Mouse (Mus musculus) lung, postnatal 14 days (tissue): ENCODE results near the gene Bdh1.
"Not testable (repeated sequence)": the region's sequence is repeated elsewhere in the genome, so short reads cannot be mapped to it uniquely, and the experiment has no call there.

Experiments
- DNase-seq: peaks from one replicate; pipeline ENCODE4 v3.0.0; 2021

Gene Bdh1

DNA sequence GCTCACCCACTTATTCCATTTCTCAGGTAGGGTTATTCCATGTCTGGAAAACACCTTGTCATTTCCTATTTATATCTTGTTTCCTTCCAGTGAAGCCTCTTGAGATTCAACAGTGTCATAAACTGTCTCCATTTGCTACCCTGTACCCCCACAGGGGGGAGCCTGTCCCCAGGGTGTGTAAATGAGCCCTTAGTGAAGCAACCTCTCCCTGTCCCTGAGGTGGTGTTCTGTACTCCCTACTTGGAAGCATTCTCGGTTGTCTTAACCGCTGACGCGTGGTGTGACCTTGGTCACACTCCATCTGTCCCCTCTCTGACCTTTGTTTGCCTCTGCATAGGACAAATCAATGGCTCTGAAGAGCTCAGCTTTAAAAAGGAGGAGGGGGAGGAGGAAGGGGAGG, 43.5 kb downstream of the Bdh1 start:
- DNase-seq, result peak; percentile 42

DNA sequence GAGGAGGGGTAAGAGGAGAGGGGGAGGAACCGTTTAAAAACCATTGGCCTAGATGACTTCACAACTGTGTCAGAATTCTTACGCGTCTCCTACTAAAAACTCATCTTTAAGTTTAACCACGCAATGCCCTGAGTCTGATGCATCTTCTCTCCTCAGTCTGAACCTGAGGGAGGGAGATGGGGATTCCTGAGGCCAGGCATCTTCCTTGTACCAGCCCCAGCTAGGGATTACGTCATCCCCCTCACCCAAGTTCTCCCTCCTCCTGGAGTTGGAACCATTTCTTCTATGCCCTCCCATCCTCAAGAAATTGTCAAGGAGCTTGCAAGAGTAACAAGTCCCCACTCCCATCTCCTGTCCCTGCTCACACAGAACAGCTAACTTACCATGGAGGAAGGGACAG, 44.0 kb downstream of the Bdh1 start:
- DNase-seq, result no peak

GRCm38 (mm10) chr16:31470819-31471218, 48.7 kb downstream of the Bdh1 start:
- DNase-seq, result not testable (repeated sequence)

DNA sequence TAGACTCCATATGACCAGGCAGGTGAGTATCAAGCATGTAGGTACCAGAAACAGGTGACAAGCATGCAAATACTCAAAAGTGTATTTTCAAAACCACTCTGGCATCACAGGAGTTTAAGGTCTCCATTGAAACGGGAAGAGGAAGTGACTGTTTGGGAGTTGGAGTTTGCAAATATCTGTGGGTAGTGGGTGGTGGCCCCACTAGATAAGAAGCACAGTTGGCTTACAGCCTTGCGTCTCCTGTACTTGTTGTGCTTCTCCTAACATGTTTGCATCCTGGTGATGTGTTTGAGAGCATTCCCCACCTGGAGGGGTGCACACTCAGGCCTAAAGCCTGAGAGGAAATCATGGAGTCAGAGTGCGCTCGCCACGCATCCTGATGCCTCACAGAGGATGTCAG, 49.9 kb downstream of the Bdh1 start:
- DNase-seq, result no peak

GRCm38 (mm10) chr16:31473226-31473625, 51.1 kb downstream of the Bdh1 start:
- DNase-seq, result no peak

DNA sequence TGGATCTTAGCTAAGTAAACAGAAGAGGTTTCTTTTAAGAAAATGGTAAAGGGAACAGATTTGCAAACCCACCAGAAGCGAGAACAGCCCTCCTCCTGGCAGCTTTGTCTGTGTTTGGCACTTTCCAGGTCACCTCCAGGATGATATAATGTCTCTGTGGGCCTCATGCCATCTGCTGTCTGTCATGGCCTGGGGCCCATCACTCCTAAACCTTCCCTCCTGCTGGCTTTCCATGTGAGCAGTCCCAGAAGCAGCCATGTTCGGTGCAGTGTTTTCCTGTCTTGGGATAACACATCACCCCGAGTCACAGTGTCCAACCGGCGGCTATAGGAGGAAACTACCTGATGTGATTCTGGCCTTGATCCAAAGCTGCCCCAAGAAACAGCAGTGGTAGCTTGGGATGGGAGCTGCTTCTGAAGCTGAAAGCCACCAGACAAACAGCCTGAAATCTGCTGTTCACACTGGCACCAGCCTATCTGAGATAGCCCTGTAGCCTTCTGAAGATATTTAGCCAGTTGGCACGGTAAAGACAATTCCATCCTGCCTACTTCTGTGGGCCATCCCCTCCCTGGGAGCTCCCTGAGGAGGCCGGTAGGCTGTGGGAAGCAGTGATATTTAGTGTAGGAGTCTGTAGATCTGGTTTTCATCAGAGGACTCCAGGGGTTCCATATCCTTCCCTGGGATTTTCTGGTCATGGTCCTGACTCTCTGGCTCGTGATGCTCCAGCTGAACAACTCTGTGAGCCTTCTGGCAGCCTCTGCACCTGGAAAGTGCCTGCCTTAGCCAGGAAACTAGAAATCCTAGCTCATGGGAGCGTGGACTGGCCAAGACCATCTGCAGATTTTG, 53.3 kb downstream of the Bdh1 start:
- DNase-seq, result no peak

DNA sequence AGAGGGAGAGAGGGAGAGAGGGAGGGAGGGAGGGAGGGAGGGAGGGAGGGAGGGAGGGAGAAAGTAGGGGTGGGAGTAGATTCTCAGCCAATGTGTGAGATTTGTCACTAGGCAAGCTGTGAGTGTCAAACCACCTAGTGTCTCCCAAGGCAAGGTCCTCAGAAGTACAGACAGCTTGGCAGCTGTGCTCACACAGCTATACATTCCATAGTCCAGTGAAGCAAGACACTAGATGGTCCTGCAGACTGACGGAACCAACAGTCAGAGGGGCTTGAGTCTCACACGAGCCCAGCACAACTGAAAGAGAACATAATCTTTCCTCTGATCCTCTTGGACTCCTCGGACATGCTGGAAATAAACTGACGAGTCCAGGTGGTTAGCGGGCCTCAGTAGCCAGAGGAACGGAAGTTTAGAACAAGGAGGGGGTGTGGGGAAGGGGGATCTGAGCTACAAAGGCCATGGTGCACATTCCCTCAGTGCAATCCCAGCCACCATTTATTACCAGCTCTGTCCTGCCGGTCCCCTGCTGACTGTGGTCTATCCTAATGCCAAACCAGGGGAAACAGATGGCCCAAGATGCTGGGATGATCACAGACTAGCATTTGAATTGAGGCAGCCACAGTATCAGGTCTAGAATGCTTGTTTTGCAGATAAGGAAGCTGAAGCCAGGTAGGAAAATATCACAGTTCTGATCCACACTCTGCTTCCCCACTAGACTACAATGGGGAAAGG, 55.0 kb downstream of the Bdh1 start:
- DNase-seq, result no peak

DNA sequence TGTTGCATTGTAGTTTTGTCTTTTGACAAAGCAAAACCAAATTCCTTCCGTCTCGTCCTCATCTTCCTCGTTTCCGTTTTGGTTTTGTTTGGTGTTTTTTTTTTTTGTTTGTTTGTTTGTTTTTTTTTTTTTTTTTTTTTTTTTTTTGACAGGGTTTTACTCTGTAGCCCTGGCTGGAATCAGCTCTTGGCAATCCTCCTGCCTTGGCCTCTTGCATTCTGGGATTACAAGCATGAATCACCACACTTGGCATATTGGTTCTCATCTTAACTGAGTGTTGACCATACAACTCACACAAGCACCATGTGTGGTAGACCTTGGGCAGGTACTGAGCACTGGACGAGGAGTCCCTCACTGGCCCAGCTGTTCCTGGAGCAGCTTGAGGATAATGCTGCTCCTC, 63.3 kb downstream of the Bdh1 start:
- DNase-seq, result no peak

DNA sequence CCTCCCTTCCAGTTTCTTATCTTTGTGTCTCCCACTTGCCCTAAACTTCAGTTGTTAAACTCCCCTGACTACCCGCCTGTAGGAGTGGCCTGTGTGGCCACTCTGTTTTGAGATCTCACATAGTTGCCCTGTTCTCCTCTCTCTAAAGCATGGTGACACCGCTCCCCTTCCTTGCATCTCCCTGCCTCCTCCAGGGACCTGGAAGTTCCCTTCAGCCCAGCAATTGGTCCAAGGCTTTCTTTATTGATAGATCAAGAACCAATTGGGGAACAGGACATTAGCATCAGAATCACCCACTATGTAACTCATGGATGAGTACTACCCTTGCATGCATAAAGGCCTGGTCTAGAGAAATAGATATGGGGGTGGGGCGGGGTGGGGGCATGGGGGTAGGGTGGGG, 65.2 kb downstream of the Bdh1 start:
- no peak for DNase-seq

DNA sequence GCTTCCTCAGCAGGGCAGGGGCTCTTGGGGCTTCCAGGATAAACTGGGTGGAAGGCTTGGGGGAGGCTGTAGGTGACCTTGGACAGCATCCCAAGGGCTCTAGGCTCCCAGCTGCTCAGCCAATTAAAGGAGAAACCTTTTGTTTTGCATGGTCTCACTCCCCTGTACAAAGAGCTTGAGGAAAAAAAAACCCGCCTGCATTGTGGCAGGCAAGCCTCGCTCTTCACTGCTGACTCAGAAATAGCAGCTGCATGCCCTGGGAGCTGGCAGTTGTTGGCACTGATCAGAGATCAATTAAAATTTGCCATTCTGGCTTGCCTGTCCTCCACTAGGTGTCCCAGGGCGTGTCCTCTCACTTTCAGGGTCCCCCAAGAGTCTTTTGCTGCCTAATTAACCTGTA, 67.0 kb downstream of the Bdh1 start:
- DNase-seq, result no peak

DNA sequence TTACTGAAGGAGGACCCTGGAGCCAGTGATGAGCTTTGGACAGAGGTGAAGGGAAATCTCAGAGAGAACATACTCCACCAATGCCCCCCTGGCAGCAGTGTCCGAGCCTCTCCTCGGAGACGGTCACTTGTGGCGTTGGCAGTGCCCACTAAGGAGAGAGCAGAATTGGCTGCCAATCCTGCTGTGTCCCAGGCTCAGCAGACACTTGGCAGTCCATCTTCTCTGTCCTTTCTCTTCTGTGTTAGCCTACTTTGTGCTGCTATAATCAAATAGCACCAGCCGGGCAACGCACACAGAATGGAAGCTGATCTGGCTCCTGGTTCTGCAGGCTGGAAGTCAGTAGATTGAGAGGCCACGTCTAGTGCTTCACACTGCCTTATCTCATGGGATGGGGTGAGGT, 68.9 kb downstream of the Bdh1 start:
- DNase-seq, result no peak

GRCm38 (mm10) chr16:31492921-31493549, 71.0 kb downstream of the Bdh1 start:
- peak; percentile 15 for DNase-seq

GRCm38 (mm10) chr16:31493550-31493965, 71.5 kb downstream of the Bdh1 start:
- DNase-seq, result no peak

GRCm38 (mm10) chr16:31493991-31494390, 71.9 kb downstream of the Bdh1 start:
- DNase-seq, result peak; percentile 69

- no peak for DNase-seq
These were observed 73.3 kb downstream of the Bdh1 start for GRCm38 (mm10) chr16:31495356-31495755.

DNA sequence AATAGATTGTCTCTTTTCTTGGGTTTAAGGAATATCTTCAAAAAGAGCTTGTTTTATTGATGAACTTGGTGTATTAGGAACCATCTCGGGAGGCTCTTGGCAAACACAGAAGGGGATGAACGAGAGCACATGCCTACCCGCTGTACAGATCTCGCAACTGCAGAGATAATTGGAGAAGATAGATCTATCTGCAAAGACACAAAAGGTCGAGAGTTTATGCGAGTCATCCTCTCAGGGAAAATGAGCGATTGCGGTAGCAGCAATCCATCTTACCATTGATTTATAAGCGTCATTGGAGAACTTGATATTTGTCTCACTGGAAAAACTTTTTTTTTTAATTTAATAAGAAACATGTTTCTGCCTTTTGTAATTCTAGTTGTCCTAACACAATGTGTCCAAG, 73.7 kb downstream of the Bdh1 start:
- no peak for DNase-seq

GRCm38 (mm10) chr16:31498336-31498735, 76.3 kb downstream of the Bdh1 start:
- no peak for DNase-seq

- DNase-seq, result no peak
These were observed 76.9 kb downstream of the Bdh1 start for GRCm38 (mm10) chr16:31499021-31499420.

DNA sequence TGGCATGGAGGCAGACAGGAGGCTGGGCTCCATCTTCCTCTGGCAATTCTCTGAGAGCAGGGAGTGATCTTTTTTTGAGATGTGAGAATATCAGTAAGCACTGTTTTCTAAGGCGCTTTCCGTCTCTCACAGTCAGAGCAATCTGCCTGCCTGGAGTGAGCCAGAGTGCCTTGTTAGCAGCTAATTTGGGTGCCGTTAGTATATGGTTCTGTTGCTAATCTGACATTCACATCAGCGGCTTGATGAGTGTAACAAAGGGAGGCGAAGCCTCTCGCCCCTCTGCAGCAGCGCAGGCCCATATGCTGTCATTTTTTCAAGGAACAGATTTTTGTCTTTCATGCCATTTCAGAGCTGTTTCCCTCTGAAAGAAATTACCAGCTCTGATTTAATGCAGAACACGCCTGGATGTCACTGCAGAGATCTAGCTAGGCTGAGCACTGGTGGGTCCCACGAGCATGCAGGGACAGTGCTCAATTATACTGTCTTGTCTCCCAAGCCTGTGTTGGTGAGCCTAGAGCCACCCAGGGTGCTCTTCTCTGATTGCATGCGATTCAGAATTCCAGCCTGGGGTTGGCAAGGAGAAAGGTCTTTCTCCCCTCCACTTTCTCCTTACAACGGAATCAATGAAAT, 77.7 kb downstream of the Bdh1 start:
- DNase-seq, result no peak

- no peak for DNase-seq
These were observed 78.5 kb downstream of the Bdh1 start for GRCm38 (mm10) chr16:31500532-31500931.

DNA sequence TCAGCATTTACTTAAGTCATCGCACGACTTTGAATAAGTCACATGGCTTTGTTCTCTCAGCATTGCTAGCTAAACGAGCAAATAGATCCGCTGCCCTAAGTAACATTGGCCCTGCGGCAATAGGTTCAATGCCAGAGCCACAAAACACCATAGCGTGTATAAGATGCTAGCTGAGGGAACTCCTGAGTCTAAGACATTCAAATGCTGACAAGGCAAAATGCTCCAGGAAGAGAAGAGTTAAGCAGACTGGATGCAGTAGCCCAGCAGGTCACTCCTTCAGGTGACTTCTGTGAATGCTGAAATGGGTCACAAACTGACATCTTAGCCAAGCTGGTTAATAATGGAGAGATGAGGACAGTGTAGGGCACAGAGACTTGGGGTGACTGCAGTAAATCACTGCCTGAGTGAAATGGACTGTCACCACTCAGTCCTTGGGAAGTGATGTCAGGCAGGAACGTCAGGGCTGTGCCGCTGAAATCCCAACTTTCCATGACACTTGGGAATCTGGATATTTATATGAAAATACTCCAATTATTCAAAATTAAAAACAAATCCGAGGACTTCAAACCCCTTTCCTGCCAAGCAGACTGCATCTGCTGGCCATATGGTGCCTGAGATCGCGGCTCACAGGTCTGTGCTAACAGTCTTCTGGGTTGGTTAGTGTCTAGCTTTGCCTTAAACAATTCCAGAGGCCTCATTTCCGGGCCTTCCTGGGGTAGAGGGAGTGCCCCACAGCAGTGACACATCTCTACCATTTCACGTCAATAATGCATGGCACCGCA, 79.1 kb downstream of the Bdh1 start:
- DNase-seq, result no peak

DNA sequence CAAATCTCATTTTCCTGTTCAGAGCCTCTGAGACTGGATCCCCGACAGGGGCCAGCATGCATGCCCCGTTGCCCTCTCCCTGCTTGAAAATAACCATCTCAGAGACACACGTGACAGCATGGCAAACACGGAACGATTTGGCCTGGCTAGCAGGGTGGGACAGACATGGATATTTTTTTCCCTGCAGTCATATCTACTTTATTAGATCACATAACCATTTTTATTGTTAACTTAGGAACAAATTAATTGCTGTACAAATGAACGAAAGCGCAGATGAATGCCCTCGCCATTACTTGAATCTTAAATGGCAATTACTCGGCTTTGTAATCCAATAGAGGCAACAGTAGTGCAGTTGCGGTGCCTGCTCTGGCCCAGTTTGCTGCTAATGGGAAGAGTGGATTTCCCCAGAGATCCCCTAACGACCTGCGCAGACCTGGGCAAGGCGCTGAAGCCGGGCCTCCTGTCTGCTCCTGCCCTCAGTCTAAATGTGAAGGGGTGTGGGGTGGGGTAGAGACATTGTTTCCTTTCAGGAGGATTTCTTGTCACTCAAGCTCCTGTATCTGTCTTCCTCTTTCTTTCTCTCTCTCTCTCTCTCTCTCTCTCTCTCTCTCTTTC, 79.8 kb downstream of the Bdh1 start:
- DNase-seq, result no peak
